Mouse (Mus musculus): ENCODE data around the gene Msmo1. TPM values are rescaled to one million over a fixed set of nuclear protein-coding genes. Genes with fewer than 3 reads are reported as not detected.

Gene Msmo1
- polyA plus RNA-seq, 1 experiment from 2014 or later = 78.7 TPM

DNA sequence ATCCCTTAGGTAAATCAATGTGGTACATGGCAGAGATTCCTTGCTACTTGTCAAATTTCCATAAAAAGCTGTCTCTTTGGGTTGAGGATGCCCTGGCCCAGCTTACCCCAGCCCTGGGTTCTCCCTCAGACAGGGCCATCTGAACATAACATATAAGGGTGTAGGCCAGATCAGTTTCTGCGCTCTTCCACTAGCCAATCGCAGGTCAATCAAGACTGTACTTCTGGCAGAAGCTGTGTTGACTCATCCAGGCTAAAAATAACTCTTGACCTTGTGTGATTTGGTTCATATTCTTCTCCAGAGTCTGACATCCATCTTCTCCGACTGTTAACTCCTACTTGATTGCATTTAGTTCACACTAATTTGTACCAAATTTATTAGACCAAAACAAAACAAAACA lies 45.4 kb downstream of the Msmo1 start:
- Histone ChIP-seq H3K27ac (ENCODE audit: low read depth, low read length) (no peak overlapping the region), H3K27me3 (replicated peaks; ENCODE audit: control insufficient read depth, insufficient read depth, low read length) (peaks cover 5% of the 10 kb centered on the region), H3K9ac (ENCODE audit: low read depth, low read length) (no peak overlapping the region), H3K4me1 (replicated peaks; ENCODE audit: control insufficient read depth, insufficient read depth, low read length) (0 out of 2 replicates have a peak, but pooled peaks cover 4% of the 10 kb centered on the region), H3K4me2 (replicated peaks; ENCODE audit: low read depth) (no peak overlapping the region), H3K9me3 (ENCODE audit: control insufficient read depth) (no peaks in the 10 kb centered on the region), H3K36me3 (ENCODE audit: control insufficient read depth, insufficient read depth) (no peaks in the 10 kb centered on the region), H3K4me3 (ENCODE audit: low read depth, low read length) (no peak overlapping the region)
- 62% methylated on average over 3 of the region's 3 CpGs for WGBS
- no peak for TF ChIP-seq CTCF (IDR thresholded peaks at IDR 0.05; ENCODE audit: low read depth)
- no peak for ATAC-seq

DNA sequence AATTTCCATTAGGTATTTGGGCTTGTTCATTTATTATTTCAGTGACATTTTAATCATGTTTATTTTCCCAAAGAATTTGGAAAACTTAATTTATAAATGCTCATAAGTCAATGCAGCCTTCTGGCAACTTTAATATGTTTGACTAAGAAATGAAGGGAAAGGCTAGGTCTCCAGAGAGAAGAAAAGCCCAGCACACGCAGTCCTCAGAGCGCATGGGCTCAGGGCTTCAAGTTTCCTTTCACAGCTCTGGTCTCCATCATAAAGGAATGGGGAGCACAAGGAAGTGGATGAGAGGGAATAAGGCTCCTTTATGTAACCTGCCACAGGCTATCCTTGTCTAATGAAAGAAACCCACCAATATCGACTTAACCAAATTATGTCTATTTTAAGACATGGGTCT lies 51.1 kb downstream of the Msmo1 start:
- H3K9me3 ChIP-seq (ENCODE audit: control insufficient read depth) = no peaks in the 10 kb centered on the region
- no peak for TF ChIP-seq CTCF (IDR thresholded peaks at IDR 0.05; ENCODE audit: low read depth)
- no peaks in the 10 kb centered on the region for H3K4me1 ChIP-seq (replicated peaks; ENCODE audit: control insufficient read depth, insufficient read depth, low read length)
- no peak overlapping the region for H3K9ac ChIP-seq (ENCODE audit: low read depth, low read length)
- H3K4me2 ChIP-seq (replicated peaks; ENCODE audit: low read depth) = no peak overlapping the region
- no peak overlapping the region for H3K27ac ChIP-seq (ENCODE audit: low read depth, low read length)
- no peak for ATAC-seq
- no peaks in the 10 kb centered on the region for H3K36me3 ChIP-seq (ENCODE audit: control insufficient read depth, insufficient read depth)
- no peaks in the 10 kb centered on the region for H3K27me3 ChIP-seq (replicated peaks; ENCODE audit: control insufficient read depth, insufficient read depth, low read length)
- WGBS = 77% methylated on average over 3 of the region's 3 CpGs
- no peak overlapping the region for H3K4me3 ChIP-seq (ENCODE audit: low read depth, low read length)

DNA sequence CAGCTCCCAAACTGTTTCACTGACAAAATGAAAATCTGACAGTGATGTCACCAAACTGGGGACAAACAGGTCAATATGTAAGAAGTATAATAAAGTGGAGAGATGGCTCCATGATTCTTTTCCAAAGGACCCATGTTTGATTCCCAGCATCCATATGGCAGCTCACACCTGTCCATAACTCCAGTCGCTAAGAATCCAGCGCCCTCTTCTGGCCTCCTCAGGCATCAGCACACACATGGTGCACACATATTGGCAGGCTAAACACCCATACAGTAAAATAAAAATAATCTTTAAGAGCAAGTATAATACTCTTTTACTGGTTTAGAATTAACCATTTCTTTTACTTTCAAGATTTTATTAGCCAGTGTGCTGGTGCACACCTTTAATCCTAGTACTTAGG lies 57.2 kb downstream of the Msmo1 start:
- Histone ChIP-seq H3K27me3 (replicated peaks; ENCODE audit: control insufficient read depth, insufficient read depth, low read length) (no peaks in the 10 kb centered on the region), H3K4me1 (replicated peaks; ENCODE audit: control insufficient read depth, insufficient read depth, low read length) (no peaks in the 10 kb centered on the region), H3K27ac (ENCODE audit: low read depth, low read length) (no peak overlapping the region), H3K4me2 (replicated peaks; ENCODE audit: low read depth) (no peak overlapping the region), H3K36me3 (ENCODE audit: control insufficient read depth, insufficient read depth) (no peaks in the 10 kb centered on the region), H3K9me3 (ENCODE audit: control insufficient read depth) (no peaks in the 10 kb centered on the region), H3K4me3 (ENCODE audit: low read depth, low read length) (no peak overlapping the region), H3K9ac (ENCODE audit: low read depth, low read length) (no peak overlapping the region)
- WGBS = 66% methylated on average over 2 of the region's 2 CpGs
- TF ChIP-seq CTCF (IDR thresholded peaks at IDR 0.05; ENCODE audit: low read depth) = no peak
- ATAC-seq = no peak

DNA sequence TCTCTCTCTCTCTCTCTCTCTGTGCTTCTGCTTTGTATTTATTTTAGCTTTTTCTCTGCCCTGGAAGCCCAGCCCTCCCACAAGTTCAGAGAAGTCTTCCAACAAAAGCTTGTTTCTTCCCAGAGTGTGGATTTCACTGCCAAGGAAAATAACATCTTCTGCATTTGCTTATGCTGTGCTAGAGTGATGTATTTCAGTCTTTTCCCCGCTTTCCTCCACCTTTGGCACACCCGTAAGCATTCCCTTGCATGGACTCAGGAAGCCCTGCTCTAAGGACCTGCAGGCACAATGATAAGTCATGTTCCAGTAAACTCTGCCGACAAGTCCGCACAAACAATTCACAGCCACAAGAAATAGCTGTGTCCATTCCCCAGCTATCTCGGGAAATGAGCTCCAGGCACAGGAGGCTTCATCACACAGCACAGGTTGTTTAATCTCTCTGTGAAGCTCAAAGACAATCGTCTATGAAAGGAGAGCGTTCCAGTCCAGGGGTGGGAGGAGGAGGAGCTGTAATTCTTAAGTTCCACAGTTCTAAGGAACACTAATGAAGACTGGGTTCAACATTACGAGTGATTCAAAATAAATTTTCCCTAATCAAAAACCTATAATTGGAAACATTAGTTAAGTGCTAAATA lies 58.5 kb downstream of the Msmo1 start:
- Histone ChIP-seq H3K9ac (ENCODE audit: low read depth, low read length) (no peak overlapping the region), H3K27ac (ENCODE audit: low read depth, low read length) (no peak overlapping the region), H3K4me1 (replicated peaks; ENCODE audit: control insufficient read depth, insufficient read depth, low read length) (no peaks in the 10 kb centered on the region), H3K4me3 (ENCODE audit: low read depth, low read length) (no peak overlapping the region), H3K36me3 (ENCODE audit: control insufficient read depth, insufficient read depth) (no peaks in the 10 kb centered on the region), H3K4me2 (replicated peaks; ENCODE audit: low read depth) (no peak overlapping the region), H3K27me3 (replicated peaks; ENCODE audit: control insufficient read depth, insufficient read depth, low read length) (no peaks in the 10 kb centered on the region), H3K9me3 (ENCODE audit: control insufficient read depth) (no peaks in the 10 kb centered on the region)
- ATAC-seq = no peak
- WGBS = 57% methylated on average over 8 of the region's 8 CpGs
- TF ChIP-seq CTCF (IDR thresholded peaks at IDR 0.05; ENCODE audit: low read depth) = no peak

DNA sequence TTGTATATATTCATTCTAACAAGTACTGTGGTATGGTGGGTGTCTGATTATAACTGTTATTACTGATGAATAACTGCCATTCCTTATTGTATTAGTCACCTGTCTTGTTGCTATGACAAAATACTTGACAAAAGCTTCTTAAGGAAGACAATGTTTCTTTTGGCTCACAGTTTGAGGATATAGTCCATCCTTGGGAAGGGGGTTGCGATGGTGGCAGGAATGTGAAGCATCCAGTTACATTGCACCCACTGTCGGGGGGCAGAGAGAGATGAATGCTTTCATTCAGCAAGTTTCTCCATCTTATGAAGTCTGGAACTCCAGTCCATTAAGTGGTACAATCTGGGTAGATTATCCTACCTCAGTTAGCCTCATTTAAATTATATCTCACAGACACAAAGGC lies 60.7 kb downstream of the Msmo1 start:
- Histone ChIP-seq H3K27ac (ENCODE audit: low read depth, low read length) (no peak overlapping the region), H3K9me3 (ENCODE audit: control insufficient read depth) (no peaks in the 10 kb centered on the region), H3K9ac (ENCODE audit: low read depth, low read length) (no peak overlapping the region), H3K4me3 (ENCODE audit: low read depth, low read length) (no peak overlapping the region), H3K36me3 (ENCODE audit: control insufficient read depth, insufficient read depth) (no peaks in the 10 kb centered on the region), H3K27me3 (replicated peaks; ENCODE audit: control insufficient read depth, insufficient read depth, low read length) (no peaks in the 10 kb centered on the region), H3K4me2 (replicated peaks; ENCODE audit: low read depth) (no peak overlapping the region), H3K4me1 (replicated peaks; ENCODE audit: control insufficient read depth, insufficient read depth, low read length) (no peaks in the 10 kb centered on the region)
- TF ChIP-seq CTCF (IDR thresholded peaks at IDR 0.05; ENCODE audit: low read depth) = no peak
- ATAC-seq = no peak
- WGBS = 83% methylated on average over 2 of the region's 2 CpGs

DNA sequence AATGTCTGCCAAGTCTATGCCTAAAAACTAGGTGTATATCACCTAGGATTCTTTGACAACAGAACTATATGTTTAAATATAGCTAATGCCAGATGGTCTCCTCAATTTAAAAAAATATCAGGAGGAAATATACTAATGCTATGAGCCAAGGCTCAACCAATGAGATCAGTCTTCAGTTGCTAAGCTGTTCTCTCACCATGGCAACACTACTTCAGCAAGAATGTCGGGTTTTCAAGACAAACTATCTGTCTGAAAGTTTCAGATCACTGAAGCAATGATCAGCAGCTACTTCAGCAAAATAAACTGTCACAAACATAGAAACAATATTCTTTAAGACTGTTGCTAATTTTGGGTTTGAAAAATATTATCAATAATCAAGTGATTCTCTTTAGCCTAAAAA lies 61.7 kb downstream of the Msmo1 start:
- no peak for TF ChIP-seq CTCF (IDR thresholded peaks at IDR 0.05; ENCODE audit: low read depth)
- Histone ChIP-seq H3K27ac (ENCODE audit: low read depth, low read length) (no peak overlapping the region), H3K27me3 (replicated peaks; ENCODE audit: control insufficient read depth, insufficient read depth, low read length) (no peaks in the 10 kb centered on the region), H3K4me3 (ENCODE audit: low read depth, low read length) (no peak overlapping the region), H3K4me1 (replicated peaks; ENCODE audit: control insufficient read depth, insufficient read depth, low read length) (no peaks in the 10 kb centered on the region), H3K36me3 (ENCODE audit: control insufficient read depth, insufficient read depth) (no peaks in the 10 kb centered on the region), H3K9ac (ENCODE audit: low read depth, low read length) (no peak overlapping the region), H3K9me3 (ENCODE audit: control insufficient read depth) (no peaks in the 10 kb centered on the region), H3K4me2 (replicated peaks; ENCODE audit: low read depth) (no peak overlapping the region)
- 26% methylated on average over 1 of the region's 1 CpGs for WGBS
- no peak for ATAC-seq

Other genes with a start within 250 kb of the Msmo1 start
- gene Cpe, start 40.7 kb downstream of the Msmo1 start, polyA plus RNA-seq (2015; fragmentation: Nextera tagmentation; extraction: Ambion mirVana) = 173 and 185 TPM in 2 replicates
- gene Klhl2, start 116.2 kb upstream of the Msmo1 start, polyA plus RNA-seq (2015; fragmentation: Nextera tagmentation; extraction: Ambion mirVana) = 9.9 and 10.7 TPM in 2 replicates
- gene Tmem192, start 213.4 kb upstream of the Msmo1 start, polyA plus RNA-seq (2015; fragmentation: Nextera tagmentation; extraction: Ambion mirVana) = 89.2 and 90.4 TPM in 2 replicates